Mouse (Mus musculus): ENCODE data around the gene Lbp.

Gene Lbp

GRCm38 (mm10) chr2:158305948-158306695 lies at the start of gene Lbp:
TSS of gene Lbp (plus strand) at chr2:158306493.
- peak; percentile 49 for DNase-seq (ENCODE audit: low spot score)

- DNase-seq (ENCODE audit: low spot score) = peak; percentile 41
Observed at GRCm38 (mm10) chr2:158256894-158257293, 49.4 kb upstream of the Lbp start.

- DNase-seq (ENCODE audit: low spot score) = no peak
Observed at GRCm38 (mm10) chr2:158258005-158258418, 48.3 kb upstream of the Lbp start, which contains the start of gene Bpi. TSS of gene Bpi (plus strand) at chr2:158258094.

GRCm38 (mm10) chr2:158258781-158259180 lies 47.5 kb upstream of the Lbp start:
- peak; percentile 66 for DNase-seq (ENCODE audit: low spot score)

GRCm38 (mm10) chr2:158259498-158259897 lies 46.8 kb upstream of the Lbp start:
- no peak for DNase-seq (ENCODE audit: low spot score)

GRCm38 (mm10) chr2:158264877-158265276 lies 41.4 kb upstream of the Lbp start:
- DNase-seq (ENCODE audit: low spot score) = no peak

GRCm38 (mm10) chr2:158270017-158270416 lies 36.3 kb upstream of the Lbp start:
- no peak for DNase-seq (ENCODE audit: low spot score)

GRCm38 (mm10) chr2:158273646-158274045 lies 32.6 kb upstream of the Lbp start:
- no peak for DNase-seq (ENCODE audit: low spot score)

- no peak for DNase-seq (ENCODE audit: low spot score)
Observed at GRCm38 (mm10) chr2:158275349-158275748, 30.9 kb upstream of the Lbp start.

GRCm38 (mm10) chr2:158275811-158276210 lies 30.5 kb upstream of the Lbp start:
- no peak for DNase-seq (ENCODE audit: low spot score)

- DNase-seq (ENCODE audit: low spot score) = no peak
Observed at GRCm38 (mm10) chr2:158276451-158276850, 29.8 kb upstream of the Lbp start.

GRCm38 (mm10) chr2:158276878-158277277 lies 29.4 kb upstream of the Lbp start:
- no peak for DNase-seq (ENCODE audit: low spot score)

- DNase-seq (ENCODE audit: low spot score) = no peak
Observed at GRCm38 (mm10) chr2:158279656-158280055, 26.6 kb upstream of the Lbp start.

- no peak for DNase-seq (ENCODE audit: low spot score)
Observed at GRCm38 (mm10) chr2:158281497-158282205, 24.6 kb upstream of the Lbp start.

- no peak for DNase-seq (ENCODE audit: low spot score)
Observed at GRCm38 (mm10) chr2:158283136-158283535, 23.2 kb upstream of the Lbp start.

- DNase-seq (ENCODE audit: low spot score) = no peak
Observed at GRCm38 (mm10) chr2:158283771-158284170, 22.5 kb upstream of the Lbp start.

- peak; percentile 51 for DNase-seq (ENCODE audit: low spot score)
Observed at GRCm38 (mm10) chr2:158284571-158284970, 21.7 kb upstream of the Lbp start.

- no peak for DNase-seq (ENCODE audit: low spot score)
Observed at GRCm38 (mm10) chr2:158285655-158286054, 20.6 kb upstream of the Lbp start.

- DNase-seq (ENCODE audit: low spot score) = peak; percentile 25
Observed at GRCm38 (mm10) chr2:158295700-158296099, 10.6 kb upstream of the Lbp start.

GRCm38 (mm10) chr2:158299203-158299602 lies 7.1 kb upstream of the Lbp start:
- DNase-seq (ENCODE audit: low spot score) = no peak

GRCm38 (mm10) chr2:158299731-158300130 lies 6.6 kb upstream of the Lbp start:
- DNase-seq (ENCODE audit: low spot score) = no peak

GRCm38 (mm10) chr2:158302807-158303206 lies 3.5 kb upstream of the Lbp start:
- no peak for DNase-seq (ENCODE audit: low spot score)

- DNase-seq (ENCODE audit: low spot score) = no peak
Observed at GRCm38 (mm10) chr2:158306696-158307049, 380 bp downstream of the Lbp start.
